Mouse (Mus musculus) spleen, postnatal 10 days (tissue): Measurements from ENCODE around the gene Kcnj3.

Experiments used
- DNase-seq, 2 experiments: peaks; one replicate each; pipeline ENCODE4 v3.0.0; 2021 to 2022; ENCODE audit warnings: low spot score in 2 of 2

The Kcnj3 gene

DNA sequence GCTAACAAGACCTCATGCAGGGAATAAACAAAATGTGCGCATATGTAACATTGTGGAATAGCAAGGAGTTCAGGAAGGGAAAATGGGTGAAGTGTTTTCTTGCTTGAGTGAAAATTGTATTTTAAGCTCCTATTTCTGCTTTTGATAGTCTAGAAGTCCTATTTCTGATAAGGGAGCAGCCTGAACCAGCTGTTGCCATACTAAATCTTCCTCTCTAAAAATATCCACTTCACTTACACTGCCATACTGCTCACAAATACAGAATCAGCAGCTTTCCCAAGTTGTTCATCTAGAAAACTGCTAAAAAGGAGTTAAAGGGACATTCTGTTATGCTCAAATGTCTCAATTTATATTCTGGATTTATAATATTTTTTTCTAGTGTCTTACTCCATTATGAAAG is 69.9 kb downstream of the Kcnj3 start:
- no peak for DNase-seq

DNA sequence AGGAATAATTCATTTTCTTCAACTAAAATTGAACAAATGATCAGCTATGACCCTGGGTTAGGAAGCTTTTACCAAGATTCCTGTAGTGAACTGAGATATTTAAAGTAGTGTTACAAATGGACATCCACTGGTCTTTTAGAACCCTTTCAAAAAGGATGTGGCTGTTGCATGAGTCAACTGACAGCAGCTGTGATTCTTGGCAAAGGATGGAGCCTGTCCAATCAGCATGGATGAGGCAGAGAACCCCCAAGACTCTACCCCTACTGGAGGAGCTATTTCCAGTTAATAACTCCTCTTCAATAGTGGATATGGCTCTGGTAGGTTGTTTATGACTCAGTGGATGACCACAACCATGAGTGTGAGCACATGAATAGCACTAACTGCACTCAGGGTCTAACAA is 81.5 kb downstream of the Kcnj3 start:
- DNase-seq, result no peak

DNA sequence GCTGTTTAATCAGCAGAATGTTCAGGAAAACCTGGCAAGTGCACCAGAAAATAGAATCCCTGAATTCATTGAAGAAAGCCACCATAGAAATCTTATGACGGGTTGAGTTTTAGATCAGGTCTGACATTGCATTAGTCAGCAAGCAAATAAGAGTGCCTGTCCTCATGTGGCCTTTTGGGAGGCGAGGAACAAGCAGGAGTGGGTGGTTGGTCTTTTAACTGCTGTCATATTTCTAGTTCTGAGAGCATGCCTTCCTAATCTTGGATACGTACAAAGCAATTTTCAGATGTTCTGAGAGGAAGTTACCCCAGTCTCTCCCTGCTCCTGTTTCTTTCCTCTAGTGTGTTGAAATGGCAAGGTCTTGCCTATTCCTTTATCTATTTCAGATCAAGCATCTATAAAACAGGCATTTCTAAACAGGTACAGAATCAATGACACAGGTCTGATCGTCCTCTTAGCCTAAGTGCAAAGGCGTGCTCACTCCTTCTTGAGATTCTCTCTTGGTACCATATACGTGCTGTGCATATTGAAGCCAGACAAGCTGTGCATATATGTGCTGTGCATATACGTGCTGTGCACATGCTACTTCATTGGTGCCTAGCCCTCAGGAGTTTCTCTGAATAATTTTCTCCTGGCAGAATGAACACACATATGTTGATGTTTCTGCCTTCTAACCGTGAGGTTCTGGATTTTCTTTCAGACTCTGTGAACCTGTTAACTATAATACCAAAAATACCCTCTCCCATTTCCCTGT is 97.1 kb downstream of the Kcnj3 start:
- DNase-seq, result no peak

DNA sequence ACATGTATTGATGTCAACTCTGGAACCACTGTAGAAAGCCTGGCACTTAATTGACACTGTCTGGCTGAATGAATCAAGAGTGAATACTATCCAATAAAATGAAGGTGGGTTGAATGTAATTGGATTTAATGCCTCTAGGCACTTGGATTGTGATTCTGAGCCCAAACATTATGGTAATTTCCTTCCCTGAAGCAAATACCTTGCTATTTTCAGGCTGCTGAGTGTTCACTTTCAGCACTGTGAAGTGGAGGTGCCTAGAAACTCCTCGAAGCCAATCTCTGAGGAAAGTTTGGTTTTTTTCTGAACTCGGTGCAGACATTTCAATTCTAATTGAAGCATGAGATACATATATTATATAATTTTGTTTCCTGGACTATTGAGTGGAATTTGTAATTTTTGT is 99.2 kb downstream of the Kcnj3 start:
- DNase-seq, result no peak

DNA sequence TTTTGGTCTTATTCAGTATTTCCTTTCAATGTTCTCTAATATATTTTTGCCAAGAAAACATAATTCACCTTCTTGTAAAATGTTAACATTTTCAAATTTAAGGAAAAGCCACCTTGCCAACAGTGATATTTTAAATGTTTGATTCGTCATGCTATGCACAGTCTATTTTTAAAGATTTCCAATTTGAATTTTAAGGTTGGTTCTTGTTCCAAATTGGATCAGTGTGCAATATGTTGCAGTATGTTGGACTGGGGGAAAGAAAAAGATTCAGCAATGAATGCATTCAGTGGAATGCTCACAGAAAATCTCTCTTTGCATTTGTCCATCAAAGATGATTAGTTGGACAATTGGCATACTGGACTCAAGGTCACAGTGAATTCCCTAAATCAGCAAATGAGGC is 99.7 kb downstream of the Kcnj3 start:
- DNase-seq, result no peak

DNA sequence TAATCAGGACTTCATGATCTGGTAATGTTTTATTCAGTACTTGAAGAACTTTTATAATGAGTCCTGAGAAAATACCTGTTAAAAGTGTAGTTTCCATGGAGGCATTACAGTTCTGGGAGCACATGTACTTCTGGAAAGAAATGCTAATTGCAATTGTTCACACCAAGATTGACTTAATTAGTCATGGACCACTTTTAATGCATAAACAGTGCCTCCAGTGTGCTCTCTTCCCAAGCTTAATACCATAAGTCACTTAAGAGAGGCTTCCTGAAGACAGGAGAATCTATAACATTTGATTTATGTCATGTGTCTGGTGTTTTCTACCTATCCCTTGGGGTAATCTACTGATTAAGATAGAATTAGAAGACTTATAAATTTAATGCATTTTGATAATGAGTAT is 111.8 kb downstream of the Kcnj3 start:
- DNase-seq, result no peak

DNA sequence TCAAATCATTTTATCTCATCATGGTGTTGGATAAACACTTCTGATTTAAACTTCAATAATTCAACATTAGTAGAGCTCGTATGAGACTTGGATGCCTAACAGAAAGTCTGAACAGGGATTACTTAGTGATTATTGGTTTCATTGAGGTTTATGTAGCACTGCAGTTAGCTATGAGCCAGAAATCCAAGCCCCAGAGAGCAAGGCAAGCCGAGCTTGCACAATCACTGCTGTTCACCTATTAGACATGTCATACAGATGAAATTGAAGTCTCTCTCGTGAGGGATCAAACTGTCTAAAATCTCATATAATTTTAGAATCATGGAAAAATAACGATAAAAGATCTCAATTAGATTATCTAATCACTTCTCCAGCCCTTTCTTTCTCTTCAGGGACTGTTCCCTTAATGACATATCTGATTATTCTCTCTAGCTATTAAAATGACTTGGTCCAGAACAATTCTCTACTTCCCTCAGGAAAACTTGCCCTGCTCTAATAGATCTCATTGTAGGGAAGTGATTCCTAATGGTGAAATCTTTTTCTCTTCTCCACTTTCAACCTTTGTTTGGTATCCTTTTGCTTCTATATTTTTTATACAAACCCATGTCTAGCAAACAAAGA is 122.7 kb downstream of the Kcnj3 start:
- DNase-seq, result no peak

DNA sequence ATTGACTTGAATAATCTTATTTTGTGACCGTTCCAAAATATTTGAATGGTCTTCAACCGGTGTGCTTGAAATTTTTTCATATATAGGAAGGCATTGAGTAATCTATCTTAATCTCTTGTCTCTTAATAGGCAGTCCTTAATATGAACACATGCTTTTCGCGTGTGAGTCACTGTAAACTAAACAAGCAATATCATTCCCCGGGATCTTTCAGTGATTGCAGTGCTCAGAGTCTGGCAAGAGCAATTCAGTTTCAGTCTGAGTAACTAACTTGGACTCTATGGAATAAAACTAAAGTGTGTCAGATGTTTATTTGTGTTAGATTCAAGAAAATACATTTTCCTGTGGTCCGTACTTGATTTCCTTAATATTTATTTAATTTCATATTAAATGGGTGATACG is 133.5 kb downstream of the Kcnj3 start:
- DNase-seq, result no peak

DNA sequence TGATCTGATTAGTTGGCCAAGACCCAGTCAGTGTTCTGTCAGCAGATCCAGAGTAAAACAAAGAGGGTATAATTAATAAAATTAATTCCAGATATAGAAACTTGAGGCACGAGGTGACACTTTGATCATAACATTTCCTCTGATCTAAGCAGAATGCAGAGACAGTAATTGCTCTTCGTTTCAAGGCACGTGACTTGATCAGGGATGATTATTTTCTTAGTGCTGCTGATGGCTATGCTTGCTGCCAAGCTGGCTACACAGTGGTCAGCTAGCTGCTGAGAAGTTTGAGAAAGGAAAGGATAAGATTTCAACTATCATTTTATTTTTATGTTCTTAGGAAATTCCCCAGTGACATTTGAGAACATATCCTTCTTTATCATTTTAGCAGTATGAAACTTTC is 135.7 kb downstream of the Kcnj3 start:
- no peak for DNase-seq

DNA sequence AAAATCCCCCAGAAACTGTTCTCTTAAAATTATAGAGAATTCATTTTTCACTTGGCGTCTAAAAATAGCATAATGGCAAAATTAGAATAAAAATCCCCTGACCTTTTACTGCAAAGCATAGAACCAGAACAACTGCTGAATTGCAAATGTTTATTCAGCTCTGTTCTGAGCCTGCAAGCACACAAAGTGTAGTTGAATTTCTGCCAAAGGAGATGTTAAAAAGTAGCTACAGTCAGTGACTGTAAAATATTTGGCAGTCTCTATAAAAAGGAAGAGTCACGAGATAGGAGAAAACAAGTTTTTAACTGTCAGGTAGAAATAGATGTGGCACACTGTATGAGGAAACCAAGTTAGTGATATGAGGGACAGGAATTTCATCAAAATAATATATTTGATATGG is 144.5 kb downstream of the Kcnj3 start:
- no peak for DNase-seq

DNA sequence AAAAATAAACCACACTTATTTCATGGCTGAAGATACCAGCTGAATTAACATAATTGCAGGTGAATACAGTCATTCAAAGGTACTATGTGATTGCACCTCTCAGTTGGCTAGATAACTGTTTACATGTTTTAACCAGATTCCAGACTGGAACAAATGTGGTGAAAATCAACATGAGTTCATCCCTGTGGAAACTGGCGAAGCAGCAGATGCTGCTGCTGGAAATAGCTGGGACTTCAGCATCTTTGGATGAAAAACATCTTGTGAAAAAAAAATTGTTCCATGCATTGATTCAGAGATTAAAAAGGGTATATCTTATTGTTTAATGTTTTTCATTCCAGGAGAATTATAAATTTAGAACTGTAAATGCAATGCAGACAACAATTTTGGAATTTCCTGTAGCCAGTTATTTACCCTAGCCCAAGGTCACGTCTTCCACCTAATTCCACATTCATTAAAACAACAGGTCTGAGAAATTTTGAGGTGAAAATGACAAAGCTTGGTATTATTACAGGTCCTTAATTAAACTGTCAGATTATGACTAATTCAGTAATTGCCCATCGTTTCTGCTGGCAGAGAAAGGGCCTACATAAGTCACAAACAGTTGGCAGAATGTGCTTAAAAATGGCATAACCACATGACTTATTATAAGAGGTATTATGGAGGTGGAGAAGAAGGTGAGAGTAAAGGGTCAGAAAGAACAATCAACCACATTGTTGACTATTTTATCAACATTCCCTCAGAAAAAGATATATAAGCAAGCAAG is 155.6 kb downstream of the Kcnj3 start:
- DNase-seq, result no peak
